Mouse (Mus musculus): ENCODE measurements around the gene 0610040J01Rik.

Gene 0610040J01Rik

DNA sequence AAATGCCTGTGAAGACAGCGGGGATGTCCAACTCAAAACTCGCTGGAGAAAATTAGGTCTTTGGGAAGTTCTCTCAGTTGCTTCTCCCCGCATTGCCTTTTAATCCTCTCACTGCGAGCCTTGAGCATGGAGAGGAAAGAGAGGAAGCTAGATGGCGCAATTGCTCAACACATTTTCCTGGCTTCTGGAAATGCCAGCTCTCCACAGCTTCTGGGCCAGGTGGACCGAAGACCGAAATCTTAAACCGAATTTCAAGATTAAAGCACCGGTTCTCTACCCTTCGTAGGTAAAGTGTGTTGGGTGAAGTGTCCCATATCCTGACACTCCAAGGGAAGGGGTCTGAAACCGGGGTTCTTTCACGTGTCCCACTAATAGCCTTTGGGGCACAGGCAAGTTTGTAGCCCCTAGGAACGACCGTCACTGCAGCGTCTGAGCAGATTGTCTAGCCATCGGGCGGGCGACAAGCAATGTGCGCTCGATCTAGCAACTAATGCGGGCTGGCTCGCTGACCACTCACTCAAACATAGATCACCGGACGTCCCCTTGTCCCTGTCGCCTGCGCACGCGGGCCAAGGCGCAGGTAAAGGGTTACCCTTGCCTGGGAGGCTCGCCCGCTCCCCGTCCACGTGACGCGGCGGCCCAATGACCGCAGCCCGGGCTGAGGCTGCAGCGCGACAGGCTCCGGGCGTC lies at the start of gene 0610040J01Rik:
0610040J01Rik (plus strand) TSS at position 545 of the 690 bp plus-strand sequence.
- DNase-seq (ENCODE audit: inconsistent ontology term): peak; percentile 70

GRCm38 (mm10) chr5:63765886-63766285 lies 46.3 kb upstream of the 0610040J01Rik start:
- DNase-seq (ENCODE audit: inconsistent ontology term): no peak

DNA sequence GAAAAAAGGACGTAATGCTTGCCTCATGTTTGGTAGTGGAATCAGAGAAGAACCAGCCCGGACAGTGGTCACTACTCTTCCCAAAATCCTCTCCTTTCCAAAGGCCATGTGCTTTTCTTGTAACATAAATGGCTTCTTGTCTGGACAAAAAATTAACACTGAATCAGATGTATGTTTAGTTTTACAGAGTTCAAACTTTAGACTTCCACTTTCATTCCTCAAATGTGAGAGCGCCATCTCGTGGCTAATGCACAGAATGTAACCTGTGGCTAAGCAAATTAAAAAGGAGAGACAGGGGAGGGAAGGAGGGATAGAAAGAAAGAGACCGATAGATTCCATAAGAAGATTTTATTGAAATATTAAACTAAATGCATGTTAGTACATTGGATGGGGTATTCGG lies 45.4 kb upstream of the 0610040J01Rik start:
- DNase-seq (ENCODE audit: inconsistent ontology term): peak; percentile 56

DNA sequence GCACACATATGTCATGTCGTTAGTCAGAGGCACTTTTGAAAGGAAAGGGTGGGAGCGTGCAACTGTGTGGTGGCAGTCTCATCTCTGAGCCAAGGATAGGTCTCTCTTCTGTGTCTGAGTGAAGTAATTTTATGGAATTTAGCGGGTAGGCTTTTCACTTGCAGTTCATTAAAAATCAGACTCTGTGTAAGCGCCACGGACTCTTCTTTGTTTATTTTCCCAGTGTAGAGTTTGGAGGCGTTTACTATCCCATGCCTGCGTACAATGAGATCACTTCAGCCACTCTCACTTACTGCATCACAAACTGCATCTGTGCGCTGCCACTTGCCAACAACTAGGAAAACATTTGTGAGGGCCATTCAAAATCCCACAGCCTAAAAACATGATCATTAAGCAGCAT lies 44.7 kb upstream of the 0610040J01Rik start:
- peak; percentile 77 for DNase-seq (ENCODE audit: inconsistent ontology term)

DNA sequence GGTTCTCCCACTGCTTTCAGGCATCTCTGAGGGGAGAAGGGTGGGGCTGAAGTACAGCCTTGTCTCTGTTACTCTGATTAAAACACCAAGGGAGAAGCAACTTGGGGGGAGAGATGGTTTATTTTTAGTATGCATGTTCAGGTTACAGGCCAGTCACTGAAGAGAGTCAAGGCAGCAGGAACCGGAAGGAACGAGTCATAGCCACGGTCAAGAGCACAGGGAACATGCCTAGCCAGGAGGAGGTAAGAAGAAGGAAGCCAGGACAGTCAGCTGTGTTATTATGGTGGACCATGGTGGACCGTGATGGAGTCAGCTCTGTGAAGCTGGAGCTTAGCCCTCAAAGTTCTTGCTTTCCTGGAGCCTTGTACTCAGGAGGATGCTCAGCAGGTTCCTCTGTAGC lies 43.9 kb upstream of the 0610040J01Rik start:
- no peak for DNase-seq (ENCODE audit: inconsistent ontology term)

DNA sequence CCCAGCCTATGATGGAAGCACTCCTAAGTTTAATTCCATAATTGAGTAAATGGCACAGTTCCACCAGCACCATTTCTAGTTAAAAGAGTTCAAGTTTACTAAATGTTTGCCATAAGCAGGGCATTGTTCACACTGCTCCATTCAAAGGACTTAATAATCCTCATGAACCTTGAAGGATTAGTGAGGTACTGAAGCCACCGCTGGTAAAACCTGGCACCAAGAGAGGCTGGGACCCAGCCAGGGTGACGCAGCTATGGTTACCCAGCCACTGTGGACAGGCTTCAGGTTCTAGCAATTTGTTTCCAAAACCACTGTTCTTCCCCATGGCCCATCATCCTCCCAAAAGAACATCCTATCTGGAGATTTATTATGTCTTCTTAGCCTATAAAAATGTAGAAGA lies 39.2 kb upstream of the 0610040J01Rik start:
- DNase-seq (ENCODE audit: inconsistent ontology term): no peak

DNA sequence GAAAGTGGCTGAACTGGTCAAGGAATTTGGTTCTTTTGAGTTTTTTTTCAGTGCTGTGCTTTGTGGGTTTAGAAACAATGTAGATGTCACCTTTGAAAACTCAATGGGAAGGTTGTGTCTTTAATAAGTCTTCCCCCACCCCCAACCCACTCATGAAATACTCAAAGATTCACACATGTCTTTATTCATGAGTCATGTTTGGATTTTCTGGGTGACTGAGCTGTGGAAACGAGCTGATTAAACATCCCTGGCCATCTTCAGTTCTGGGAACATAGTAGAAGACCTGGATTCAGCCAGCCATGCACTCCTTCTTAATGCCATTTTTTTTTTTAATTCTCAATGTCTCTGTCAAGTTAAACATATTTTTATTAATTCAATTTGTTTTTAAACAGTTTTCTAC lies 38.6 kb upstream of the 0610040J01Rik start:
- DNase-seq (ENCODE audit: inconsistent ontology term): peak; percentile 40

- no peak for DNase-seq (ENCODE audit: inconsistent ontology term)
Observed at GRCm38 (mm10) chr5:63788156-63788826, 23.9 kb upstream of the 0610040J01Rik start.

GRCm38 (mm10) chr5:63812509-63812865 lies 324 bp downstream of the 0610040J01Rik start:
- DNase-seq (ENCODE audit: inconsistent ontology term): no peak

- DNase-seq (ENCODE audit: inconsistent ontology term): no peak
Observed at GRCm38 (mm10) chr5:63816643-63817042, 4.5 kb downstream of the 0610040J01Rik start.

GRCm38 (mm10) chr5:63817270-63817669 lies 5.1 kb downstream of the 0610040J01Rik start:
- DNase-seq (ENCODE audit: inconsistent ontology term): no peak

DNA sequence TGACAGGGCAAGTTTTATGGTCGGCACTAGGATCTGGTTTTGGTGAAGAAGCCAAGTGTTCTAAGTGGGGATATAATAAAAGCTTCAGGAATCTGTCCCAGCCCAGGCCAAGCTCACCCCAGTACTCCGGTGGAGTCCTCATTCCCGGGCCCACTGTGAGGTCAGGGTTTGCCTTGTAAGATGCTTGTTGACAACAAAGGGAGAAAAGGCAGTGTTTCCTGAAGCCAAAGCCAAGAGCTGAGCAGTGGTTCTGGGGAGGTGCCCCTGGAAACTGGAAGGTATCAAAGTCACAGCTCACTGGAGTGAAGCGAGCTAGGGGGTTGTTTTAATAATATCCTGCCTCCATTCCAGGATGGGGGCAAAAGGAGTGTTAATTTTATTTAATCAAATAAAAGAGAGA lies 6.8 kb downstream of the 0610040J01Rik start:
- peak; percentile 5 for DNase-seq (ENCODE audit: inconsistent ontology term)

DNA sequence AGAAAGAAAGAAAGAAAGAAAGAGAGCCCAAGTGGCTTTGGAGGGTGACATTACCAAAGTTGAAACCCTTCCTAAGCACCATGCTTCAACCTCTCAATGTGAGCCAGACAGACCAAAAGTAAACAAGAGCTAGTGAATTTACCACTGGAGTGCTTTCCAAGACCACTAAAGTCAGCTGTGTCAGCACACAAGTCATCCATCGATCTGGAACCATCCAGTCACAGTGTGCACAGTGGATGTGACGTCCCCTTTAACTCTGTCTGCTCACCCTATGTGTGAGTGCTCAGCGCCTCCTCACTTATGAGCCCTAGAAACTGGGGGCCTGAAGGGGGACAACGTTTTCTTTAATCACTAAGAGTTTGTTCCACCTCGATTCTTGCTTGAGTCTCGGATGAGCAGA lies 7.4 kb downstream of the 0610040J01Rik start:
- no peak for DNase-seq (ENCODE audit: inconsistent ontology term)

DNA sequence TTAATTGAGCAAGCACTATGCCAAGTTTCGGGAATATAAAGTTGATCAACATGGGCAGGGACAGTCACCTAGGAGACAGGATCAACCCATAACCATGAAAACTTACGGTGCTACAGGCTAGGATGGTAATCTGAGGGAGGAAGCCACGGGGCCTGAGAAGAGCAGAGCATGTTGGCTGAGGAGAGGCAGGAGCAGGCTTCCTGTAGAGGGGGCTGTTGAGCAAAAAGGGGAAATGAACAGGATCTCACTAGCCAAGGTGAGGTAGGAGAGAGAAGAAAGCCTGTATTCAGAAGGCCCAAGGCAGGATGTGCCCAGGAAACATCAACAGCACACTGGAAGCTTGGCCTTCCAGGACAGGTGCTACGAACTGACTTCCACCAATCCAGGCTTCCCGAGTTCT lies 9.0 kb downstream of the 0610040J01Rik start:
- DNase-seq (ENCODE audit: inconsistent ontology term): no peak

DNA sequence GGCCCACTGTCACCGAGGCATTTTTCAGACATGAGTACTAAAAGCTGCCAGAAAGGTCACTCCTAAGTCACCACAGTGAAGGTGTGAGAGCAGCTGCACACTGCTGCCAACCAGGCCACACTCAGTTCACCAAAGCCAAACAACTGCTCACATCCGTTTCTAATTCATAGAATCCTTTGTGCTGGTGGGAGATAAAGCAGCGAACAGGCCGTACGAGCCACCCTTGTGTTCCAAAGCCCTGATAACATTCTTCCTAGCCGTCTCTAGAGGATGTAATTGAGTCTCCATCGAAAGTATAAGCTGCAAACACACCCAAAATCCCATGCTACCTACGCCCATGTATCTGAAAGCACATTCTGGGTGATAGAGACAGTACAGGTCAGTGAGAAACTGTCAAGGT lies 9.7 kb downstream of the 0610040J01Rik start:
- DNase-seq (ENCODE audit: inconsistent ontology term): no peak

DNA sequence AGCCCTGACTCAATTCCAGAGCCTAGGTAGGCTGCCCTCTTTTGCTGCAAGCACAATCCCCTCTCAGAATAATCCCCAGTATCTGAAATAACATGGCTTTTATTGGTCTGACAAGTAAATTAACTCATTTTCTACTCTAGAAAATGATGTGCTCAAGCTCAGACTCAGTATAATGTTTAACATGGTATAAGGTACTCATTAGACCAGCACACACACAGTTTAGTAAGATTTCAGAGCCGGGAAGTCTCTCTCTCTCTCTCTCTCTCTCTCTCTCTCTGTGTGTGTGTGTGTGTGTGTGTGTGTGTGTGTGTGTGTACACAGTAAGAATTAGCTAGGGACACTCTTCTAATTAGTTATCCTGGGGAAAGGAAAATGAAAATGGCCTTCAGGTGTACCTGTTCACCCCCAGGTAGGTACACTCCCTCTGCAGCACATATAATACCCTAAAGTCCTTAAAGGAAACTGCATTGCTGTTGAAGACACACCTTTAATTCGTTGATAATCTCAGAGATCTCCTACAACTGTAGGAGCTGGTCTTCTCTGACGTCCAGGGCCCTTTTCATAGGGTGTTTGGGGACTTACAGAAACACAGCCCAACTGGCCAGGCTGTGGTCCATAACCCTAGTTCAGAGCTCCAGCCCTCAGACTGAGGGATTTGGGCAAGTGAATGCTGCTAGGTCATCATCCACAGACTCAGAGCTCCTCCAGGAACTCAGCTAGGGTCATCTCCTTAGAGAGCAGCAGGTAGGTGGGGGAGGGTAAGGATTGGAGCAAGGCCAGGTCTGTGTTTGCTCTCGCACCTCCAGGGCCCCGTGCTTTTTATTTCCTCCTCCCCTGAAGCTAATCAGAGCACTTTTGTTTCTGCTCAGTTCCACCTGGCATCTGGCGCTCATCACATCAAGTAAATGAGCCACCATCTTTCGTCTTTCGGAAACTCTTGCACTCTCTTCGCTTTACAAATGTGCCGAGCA lies 11.5 kb downstream of the 0610040J01Rik start:
- DNase-seq (ENCODE audit: inconsistent ontology term): no peak

GRCm38 (mm10) chr5:63824599-63825350 lies 12.6 kb downstream of the 0610040J01Rik start:
- DNase-seq (ENCODE audit: inconsistent ontology term): no peak

DNA sequence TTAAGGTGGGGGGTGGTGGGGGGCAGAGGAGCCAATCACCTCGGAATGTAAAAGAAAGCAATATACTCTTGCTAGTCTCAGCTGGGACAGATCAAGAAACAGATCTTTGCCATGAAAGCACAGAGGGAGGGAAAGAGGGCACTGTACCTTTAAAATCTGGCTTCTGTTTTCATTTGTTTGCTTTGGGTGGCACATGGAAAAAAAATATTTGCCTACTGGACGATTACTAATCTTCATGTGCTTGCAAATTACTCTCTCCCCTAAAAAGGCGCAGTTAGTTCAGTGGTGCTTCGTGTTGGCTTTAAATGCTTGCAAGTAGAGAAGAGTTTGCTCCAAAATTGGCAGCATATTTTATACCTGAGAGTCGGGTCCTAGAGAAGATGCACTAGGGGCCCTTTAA lies 13.7 kb downstream of the 0610040J01Rik start:
- no peak for DNase-seq (ENCODE audit: inconsistent ontology term)

DNA sequence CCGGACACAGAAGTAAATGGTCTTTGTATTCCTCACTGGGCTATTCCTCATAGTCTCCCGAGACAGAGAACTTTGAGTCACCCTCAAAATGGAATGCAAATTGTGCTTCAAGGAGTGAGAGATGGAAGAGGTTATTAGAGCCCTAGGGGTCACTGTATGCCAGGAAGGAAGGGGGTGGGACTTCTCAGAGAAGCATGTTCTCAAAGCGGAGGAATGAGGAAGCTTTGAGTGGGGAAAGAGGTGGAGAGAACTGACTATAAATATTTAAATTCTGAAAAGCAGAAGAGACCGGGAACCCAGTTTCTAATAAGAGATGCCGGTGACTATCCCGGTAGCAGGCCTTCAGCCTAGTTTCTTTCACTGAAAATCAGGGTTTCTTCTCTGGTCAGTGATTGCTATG lies 14.8 kb downstream of the 0610040J01Rik start:
- no peak for DNase-seq (ENCODE audit: inconsistent ontology term)

GRCm38 (mm10) chr5:63827415-63828053 lies 15.4 kb downstream of the 0610040J01Rik start:
- DNase-seq (ENCODE audit: inconsistent ontology term): no peak

Data from Muller cell, postnatal 12 days (primary cell).